Comparison of ENCODE assay signal across 8 mouse cellular contexts in the genomic region with DNA sequence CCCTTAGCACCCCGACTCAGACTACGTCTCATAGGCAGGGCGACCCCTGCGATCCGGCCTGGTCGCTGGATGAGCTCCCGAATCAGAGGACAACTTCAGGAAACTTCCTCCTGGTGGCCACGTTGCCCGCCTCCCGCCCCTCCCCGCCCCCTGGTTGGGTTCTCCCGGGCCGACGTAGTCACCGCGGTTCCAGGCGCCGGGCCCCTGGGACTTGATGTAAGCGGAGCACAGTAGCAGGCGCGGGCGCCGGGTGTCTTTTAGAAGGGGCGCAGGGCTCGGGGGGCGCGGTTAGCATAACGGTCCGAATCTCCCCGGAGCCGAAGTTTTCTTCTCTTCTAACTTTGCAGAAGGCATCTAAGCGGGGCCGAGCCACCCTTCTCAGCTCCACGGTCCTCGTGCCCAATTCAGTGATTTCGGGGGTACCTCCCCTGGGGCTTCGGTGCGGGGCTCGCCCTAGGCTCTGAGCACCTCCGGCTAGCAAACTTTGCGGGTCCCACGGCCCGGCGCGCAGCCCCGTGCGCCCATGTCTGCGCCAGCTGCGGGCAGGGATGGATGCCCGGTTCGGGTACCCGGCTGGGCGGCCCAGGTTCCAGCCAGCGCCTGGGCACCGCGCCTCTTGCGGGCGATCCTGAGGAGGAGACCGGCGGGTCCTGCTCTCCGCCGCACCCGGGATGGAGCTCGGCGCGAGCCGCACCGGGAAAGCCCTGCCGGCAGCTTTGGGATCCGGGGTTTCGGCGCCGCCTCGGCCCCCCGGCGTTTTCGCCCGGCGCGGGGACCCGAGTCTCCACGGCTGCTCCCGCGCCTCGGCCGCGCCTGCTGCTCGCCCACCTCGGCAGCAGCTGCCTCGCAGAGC. TPM values are rescaled to one million over a fixed set of nuclear protein-coding genes. Genes with fewer than 3 reads are reported as not detected.
DNase-seq lines count a peak whose midpoint lies in the region; ATAC-seq and TF ChIP-seq lines count a peak whose summit lies in the region.

No protein-coding gene starts in this region.

- no peaks in the 10 kb centered on the region for H3K9me3 ChIP-seq in forebrain, embryonic 12.5 days
- H3K9me3 ChIP-seq in kidney, postnatal 0 days (replicated peaks; ENCODE audit: low read length): no peaks in the 10 kb centered on the region
- H3K9me3 ChIP-seq in midbrain, embryonic 11.5 days (ENCODE audit: control insufficient read depth, low read length): no peaks in the 10 kb centered on the region

- no peak for TF ChIP-seq CTCF in brain, embryonic 14.5 days (IDR thresholded peaks at IDR 0.05; ENCODE audit: borderline replicate concordance, extremely low read depth, insufficient read depth, insufficient read length)
- no peak for TF ChIP-seq CTCF in kidney, postnatal 0 days (IDR thresholded peaks at IDR 0.05; ENCODE audit: low read depth)

- H3K4me3 ChIP-seq in forebrain, embryonic 12.5 days (replicated peaks): peak overlapping the region; percentile 60
- H3K4me3 ChIP-seq in kidney, postnatal 0 days (replicated peaks; ENCODE audit: low read depth, low read length): peak overlapping the region; percentile 57
- peak overlapping the region; percentile 65 for H3K4me3 ChIP-seq in midbrain, embryonic 11.5 days (ENCODE audit: low read depth, low read length)

- H3K4me1 ChIP-seq in forebrain, embryonic 12.5 days: peaks cover 67% of the 10 kb centered on the region
- H3K4me1 ChIP-seq in kidney, postnatal 0 days (replicated peaks; ENCODE audit: insufficient read depth, low read length): peaks cover 16% of the 10 kb centered on the region; the same call in 1 of the 2 replicates
- H3K4me1 ChIP-seq in midbrain, embryonic 11.5 days (ENCODE audit: control insufficient read depth, insufficient read depth, low read length): peaks cover 26% of the 10 kb centered on the region

- ATAC-seq in forebrain, embryonic 12.5 days (ENCODE audit: low FRiP score): peak; percentile 28
- ATAC-seq in kidney, postnatal 0 days (replicated peaks; ENCODE audit: low FRiP score, low read depth): no peak; the same call in 1 of the 2 replicates
- peak; percentile 38 for ATAC-seq in midbrain, embryonic 11.5 days (ENCODE audit: low FRiP score)

- H3K4me2 ChIP-seq in forebrain, embryonic 12.5 days: peak overlapping the region; percentile 98
- peak overlapping the region; percentile 98 for H3K4me2 ChIP-seq in kidney, postnatal 0 days (ENCODE audit: low read length)
- peak overlapping the region; percentile 99 for H3K4me2 ChIP-seq in midbrain, embryonic 11.5 days

- H3K9ac ChIP-seq in forebrain, embryonic 12.5 days: peak overlapping the region; percentile 78
- H3K9ac ChIP-seq in kidney, postnatal 0 days (ENCODE audit: low read depth, low read length): peak overlapping the region; percentile 63
- peak overlapping the region; percentile 83 for H3K9ac ChIP-seq in midbrain, embryonic 11.5 days (ENCODE audit: low read length)

- H3K27me3 ChIP-seq in forebrain, embryonic 12.5 days: peaks cover 85% of the 10 kb centered on the region
- peaks cover 17% of the 10 kb centered on the region; the same call in 1 of the 2 replicates for H3K27me3 ChIP-seq in kidney, postnatal 0 days (ENCODE audit: insufficient read depth, low read length)
- H3K27me3 ChIP-seq in midbrain, embryonic 11.5 days (ENCODE audit: control insufficient read depth, insufficient read depth, low read length): peaks cover 9% of the 10 kb centered on the region

- H3K27ac ChIP-seq in forebrain, embryonic 12.5 days: peak overlapping the region; percentile 84
- H3K27ac ChIP-seq in kidney, postnatal 0 days: peak overlapping the region; percentile 58
- peak overlapping the region; percentile 78 for H3K27ac ChIP-seq in midbrain, embryonic 11.5 days (ENCODE audit: low read depth, low read length)

- peak; percentile 40 for DNase-seq in left cerebral cortex, postnatal 4 days
- DNase-seq in left cerebral cortex, postnatal 14 days (ENCODE audit: low spot score in 2 of 2): no peak
- DNase-seq in brain, embryonic 14.5 days (ENCODE audit: low read depth): peak; percentile 63
- DNase-seq in kidney, postnatal 0 days (ENCODE audit: low spot score): peak; percentile 49
- peak; percentile 95 for DNase-seq in midbrain, embryonic 11.5 days (ENCODE audit: low spot score, missing footprints)
- no peak for DNase-seq in left cerebral cortex, postnatal 25 days (ENCODE audit: low spot score in 2 of 2)
- no peak for DNase-seq in natural killer cell, adult 2 months (ENCODE audit: low spot score in 2 of 2)

- no peaks in the 10 kb centered on the region for H3K36me3 ChIP-seq in forebrain, embryonic 12.5 days (replicated peaks)
- H3K36me3 ChIP-seq in kidney, postnatal 0 days (ENCODE audit: insufficient read depth, low read length): no peaks in the 10 kb centered on the region
- no peaks in the 10 kb centered on the region for H3K36me3 ChIP-seq in midbrain, embryonic 11.5 days (ENCODE audit: control insufficient read depth, insufficient read depth, low read length)

- peak; percentile 29; the same call in 1 of the 2 replicates for TF ChIP-seq POLR2A in brain, embryonic 14.5 days (IDR thresholded peaks at IDR 0.05; ENCODE audit: borderline replicate concordance, extremely low read depth, insufficient read depth, insufficient read length, poor library complexity, severe bottlenecking)

- under 1% methylated on average over 79 of the region's 90 CpGs for WGBS in forebrain, embryonic 12.5 days
- under 1% methylated on average over 89 of the region's 90 CpGs for WGBS in kidney, postnatal 0 days
- under 1% methylated on average over 90 of the region's 90 CpGs for WGBS in midbrain, embryonic 11.5 days

- intact Hi-C loops in left cerebral cortex, postnatal 4 days (cut with DNase I): loop anchor here (5.0 kb wide), 2 partner anchors 199 to 571 kb away; no protein-coding TSS in a partner anchor
- intact Hi-C loops in left cerebral cortex, postnatal 14 days (cut with DNase I): loop anchor here (2.0 to 5.0 kb wide), 5 partner anchors 118 to 571 kb away; no protein-coding TSS in a partner anchor
- intact Hi-C loops in left cerebral cortex, postnatal 25 days (cut with DNase I): loop anchor here (2.0 to 5.0 kb wide), 10 partner anchors 86 to 571 kb away; no protein-coding TSS in a partner anchor

RNA-seq across cellular contexts. Expression of a gene that starts 0.5 kb away (rescaled TPM):
- 10 to 100 TPM; 23.8 to 24.8 TPM for total RNA-seq in left cerebral cortex, postnatal 4 days (2021)
- total RNA-seq in left cerebral cortex, postnatal 14 days (2021): 10 to 100 TPM; 34.7 to 44.8 TPM
- 2.1 and 6.7 TPM in 2 replicates for polyA plus RNA-seq in brain, embryonic 14.5 days (2012; rRNA removed)
- 2.2 and 3.0 TPM in 2 replicates for polyA plus RNA-seq in forebrain, embryonic 12.5 days (2016; fragmentation: Nextera tagmentation; extraction: Ambion mirVana)
- 1.6 and 2.2 TPM in 2 replicates for polyA plus RNA-seq in kidney, postnatal 0 days (2015; fragmentation: Nextera tagmentation; extraction: Ambion mirVana)
- 2.6 and 3.0 TPM in 2 replicates for polyA plus RNA-seq in midbrain, embryonic 11.5 days (2014; fragmentation: Nextera tagmentation; extraction: Ambion mirVana)
- 10 to 100 TPM; 29.1 to 30.1 TPM for total RNA-seq in left cerebral cortex, postnatal 25 days (2021)

Comparison
In these comparisons a context has a peak if more than half of its experiments do, and no peak if none do; other contexts are left out.
1. DNase-seq: peak in left cerebral cortex, postnatal 4 days (single experiment), brain, embryonic 14.5 days (single experiment), kidney, postnatal 0 days (single experiment) and midbrain, embryonic 11.5 days (single experiment); none in left cerebral cortex, postnatal 14 days (0 of 2), left cerebral cortex, postnatal 25 days (0 of 2) and natural killer cell, adult 2 months (0 of 2).
2. Peak in every context shown above with its lines, with median percentiles within 50 percentile points of each other: H3K27ac ChIP-seq, H3K4me2 ChIP-seq, H3K4me3 ChIP-seq and H3K9ac ChIP-seq.